Mouse (Mus musculus): ENCODE results near the gene Saysd1. TPM values are rescaled to one million over a fixed set of nuclear protein-coding genes. Genes with fewer than 3 reads are reported as not detected.

Gene Saysd1
- total RNA-seq, 2 experiments from 2014 or later, result 2.4 to 2.7 TPM

DNA sequence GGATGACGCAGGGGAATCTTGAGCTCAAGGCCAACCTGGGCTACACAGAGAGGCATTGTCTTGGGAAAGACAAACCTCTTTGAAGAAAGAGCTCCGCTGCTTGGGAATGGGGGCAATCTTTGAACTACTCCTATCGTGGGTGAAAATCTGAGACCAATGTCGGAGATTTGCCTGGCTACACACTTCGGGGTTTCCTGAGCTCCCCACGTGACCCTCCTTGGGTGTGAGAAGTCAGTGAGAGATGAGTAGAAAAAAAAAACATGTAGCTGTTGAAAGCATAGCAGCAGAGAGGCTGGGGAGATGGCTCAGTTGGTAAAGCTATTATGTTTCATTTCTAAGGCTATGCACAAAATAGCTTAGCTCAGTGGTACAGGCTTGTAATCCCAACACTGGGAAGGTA is 23.4 kb downstream of the Saysd1 start:
- intact Hi-C loops (cut with DNase I), result loop anchor here (1.0 kb wide), 1 partner anchor 143 kb away; no protein-coding TSS in a partner anchor
- no peak for DNase-seq (ENCODE audit: low spot score)

DNA sequence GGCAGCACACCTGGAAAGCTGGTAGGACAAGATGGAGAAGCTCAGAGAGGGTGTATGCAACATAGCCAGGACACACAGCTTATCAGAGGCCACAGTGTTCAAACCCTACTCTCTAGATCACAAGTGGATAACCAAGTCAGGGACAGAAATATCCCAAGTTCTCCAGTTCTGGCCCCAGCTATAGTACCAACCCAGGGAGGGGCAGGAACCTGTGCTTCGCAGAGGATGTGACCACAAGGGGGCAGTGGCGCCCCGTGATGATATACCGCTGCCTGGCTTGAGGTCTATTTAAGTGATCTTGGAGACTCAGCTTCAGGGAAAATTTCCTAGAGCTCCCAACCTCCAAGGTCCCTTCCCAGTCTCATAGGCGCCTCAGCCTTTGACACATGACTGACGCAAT is 24.4 kb downstream of the Saysd1 start:
- intact Hi-C loops (cut with DNase I), result loop anchor here (1.0 kb wide), 1 partner anchor 144 kb away; no protein-coding TSS in a partner anchor
- peak; percentile 56 for DNase-seq (ENCODE audit: low spot score)

DNA sequence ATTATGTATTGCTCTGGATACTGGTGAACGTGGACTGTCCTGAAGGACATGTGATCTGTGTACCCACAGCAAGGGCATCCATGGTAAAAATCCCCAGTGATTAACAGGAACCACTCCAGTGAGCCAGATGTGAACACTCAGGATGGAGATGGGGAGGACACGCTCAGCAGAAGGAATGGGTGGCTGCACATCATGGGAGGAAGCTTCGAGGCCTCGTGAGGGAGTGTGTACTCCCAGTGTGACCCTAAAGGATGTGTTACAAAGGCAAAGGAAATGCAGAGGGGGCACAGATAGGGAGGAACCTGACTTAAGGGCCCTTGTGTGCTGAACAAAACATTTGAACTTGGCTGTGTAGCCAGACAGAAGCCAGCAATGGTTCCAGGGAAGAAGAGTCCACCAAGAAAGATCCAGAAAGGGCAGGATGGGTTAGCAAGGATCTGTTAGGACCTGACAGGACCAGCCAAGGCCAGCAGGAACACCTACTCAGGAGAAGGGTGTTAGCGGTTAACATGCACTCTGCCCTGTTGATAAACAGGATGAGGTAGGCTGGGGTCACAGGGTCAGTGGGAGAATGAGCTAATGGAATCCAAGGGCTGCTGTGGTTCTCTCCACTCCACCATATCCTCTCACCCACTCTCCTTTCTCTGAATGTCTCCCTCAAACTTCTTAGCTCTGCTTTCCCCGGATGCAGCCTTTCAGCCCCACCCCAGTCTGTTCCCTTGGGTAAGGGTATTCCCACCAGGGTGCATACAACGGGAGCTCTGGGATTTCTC is 25.0 kb downstream of the Saysd1 start:
- DNase-seq (ENCODE audit: low spot score), result no peak
- intact Hi-C loops (cut with DNase I), result no loop called here

DNA sequence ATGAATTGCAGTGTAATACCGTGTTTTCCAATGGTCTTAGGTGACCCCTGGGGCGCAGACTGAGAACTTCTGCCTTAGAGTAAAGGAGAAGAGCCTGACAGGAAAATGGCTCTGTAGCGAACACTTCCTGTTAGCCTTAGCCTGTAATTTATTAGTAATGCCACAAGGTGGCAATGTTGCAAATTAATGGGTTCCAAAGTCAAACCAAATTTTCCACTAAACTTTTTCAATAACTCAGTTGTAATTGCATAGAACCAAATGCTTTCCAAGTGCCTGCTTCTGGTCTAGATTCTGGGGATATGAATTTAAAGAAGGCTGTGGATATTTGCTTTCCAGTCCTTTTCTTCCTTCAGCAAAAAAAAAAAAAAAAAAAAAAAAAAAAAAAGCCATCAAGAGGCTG is 26.1 kb downstream of the Saysd1 start:
- intact Hi-C loops (cut with DNase I), result no loop called here

DNA sequence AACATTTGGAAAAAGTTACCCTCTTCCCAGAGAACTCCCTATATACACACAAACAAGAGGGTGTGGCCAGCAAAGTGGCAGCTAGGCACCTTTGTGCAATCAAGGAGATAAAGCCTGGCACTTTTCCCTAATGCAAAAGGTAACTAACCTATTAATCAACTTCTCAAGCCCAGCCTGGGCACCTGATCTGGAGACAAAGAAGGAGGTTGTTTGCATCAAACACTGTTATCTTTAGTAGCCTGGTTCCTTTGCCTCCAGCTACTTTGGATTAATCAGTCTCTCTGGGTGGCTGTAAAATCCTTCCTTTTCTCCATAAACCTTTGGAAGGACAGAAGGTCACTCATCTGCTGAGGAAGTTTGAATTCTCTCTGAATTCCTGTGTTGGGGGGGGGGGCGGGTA is 27.4 kb downstream of the Saysd1 start:
- no peak for DNase-seq (ENCODE audit: low spot score)
- intact Hi-C loops (cut with DNase I), result no loop called here

More for the DNA sequence above, 26.1 kb downstream of the Saysd1 start:
- no peak for DNase-seq (ENCODE audit: low spot score)

DNA sequence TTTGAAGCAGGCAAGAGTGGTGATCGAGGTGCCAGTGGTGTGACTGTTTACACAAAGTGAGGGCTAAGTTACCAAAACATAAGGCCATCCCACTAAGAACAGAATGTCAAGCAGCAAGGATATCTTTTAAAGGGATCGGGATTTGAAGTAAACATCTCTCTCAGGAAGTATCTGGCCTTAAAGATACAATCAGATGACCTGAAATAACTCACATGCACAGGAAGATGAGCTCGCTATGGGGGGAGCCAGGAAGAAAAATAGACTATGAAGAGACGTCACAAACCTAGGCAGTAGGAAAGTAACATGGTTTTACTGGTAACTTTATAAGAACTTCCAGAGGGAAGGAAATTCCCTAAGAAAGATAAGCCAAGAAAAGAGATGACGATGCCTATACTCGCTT is 32.1 kb downstream of the Saysd1 start:
- DNase-seq (ENCODE audit: low spot score), result no peak
- intact Hi-C loops (cut with DNase I), result no loop called here

DNA sequence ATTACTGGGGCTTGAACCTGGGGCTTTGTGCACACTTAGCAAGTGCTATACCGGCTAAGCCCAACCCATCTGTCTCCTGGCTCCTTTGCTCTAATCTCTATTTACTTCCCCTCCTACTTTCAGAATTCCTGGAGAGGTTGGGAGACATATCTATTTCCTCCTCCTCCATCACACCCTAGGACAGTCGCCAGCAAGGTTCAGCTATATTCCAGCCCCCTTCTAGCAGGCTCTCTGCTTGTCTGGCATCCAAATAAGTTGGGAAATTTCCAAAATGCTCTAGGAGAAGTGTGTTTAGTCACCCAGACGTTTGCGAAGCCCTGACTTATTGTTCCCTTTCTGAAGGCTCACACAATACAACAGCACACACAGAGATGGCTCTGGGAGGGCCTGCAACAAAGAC is 35.1 kb downstream of the Saysd1 start:
- DNase-seq (ENCODE audit: low spot score), result no peak
- intact Hi-C loops (cut with DNase I), result no loop called here

DNA sequence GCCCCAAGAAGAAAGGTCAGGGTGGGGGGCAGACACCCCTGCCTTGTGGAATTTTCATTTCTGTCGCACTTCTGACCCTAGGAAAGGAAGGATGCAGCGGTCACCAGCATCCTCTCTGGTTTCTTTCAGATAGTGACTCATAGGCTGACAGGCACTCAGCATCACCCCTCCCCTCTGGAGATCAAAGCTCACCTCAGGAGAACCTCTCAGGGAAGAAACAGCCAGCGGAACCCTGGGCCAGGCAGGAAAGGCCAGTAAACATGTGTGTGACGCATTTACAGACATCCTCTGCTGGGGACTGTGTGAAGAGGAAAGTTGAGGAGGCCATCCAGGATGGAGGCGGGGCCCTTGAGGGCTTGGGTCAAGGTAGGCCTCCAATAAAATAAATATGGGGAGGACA is 40.3 kb downstream of the Saysd1 start:
- no peak for DNase-seq (ENCODE audit: low spot score)
- intact Hi-C loops (cut with DNase I), result no loop called here

DNA sequence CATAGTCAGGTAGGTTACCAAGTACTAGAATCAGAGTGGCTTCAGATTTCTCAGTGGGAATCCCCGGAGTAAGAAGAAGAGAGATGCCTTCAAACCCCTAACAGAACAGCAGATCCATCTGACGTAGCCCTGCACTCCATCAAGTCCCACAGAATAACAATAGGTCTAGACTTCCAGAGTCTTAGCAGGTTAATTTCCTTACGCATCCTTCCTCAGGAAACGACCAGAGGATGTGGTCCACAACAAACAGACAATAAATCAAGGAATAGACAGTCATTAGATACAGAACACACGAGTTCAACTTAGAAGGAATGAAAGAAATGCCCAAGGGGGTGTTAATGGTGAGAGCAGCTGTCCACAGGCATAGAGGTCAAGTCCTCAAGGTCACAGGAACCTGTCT is 43.4 kb downstream of the Saysd1 start:
- intact Hi-C loops (cut with DNase I), result no loop called here
- no peak for DNase-seq (ENCODE audit: low spot score)

DNA sequence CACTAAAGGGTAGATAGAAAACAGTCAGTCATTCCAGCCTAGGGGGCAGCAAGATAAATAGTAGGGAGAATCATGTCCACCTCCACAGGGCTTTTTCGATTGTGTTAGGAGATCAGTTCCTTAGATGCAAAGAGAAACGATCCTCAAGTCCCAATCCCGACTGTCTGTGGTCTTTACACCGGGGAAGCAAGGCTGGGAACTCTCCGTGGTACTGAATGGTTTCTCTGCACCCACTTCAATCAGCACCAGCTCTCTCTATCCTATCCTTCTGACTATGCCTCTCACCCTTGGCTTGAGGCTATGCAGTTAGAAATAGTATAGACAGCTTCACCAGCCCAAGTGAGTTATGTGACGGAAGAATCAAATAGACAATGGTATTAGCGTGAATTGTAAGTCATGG is 44.8 kb downstream of the Saysd1 start:
- DNase-seq (ENCODE audit: low spot score), result no peak

DNA sequence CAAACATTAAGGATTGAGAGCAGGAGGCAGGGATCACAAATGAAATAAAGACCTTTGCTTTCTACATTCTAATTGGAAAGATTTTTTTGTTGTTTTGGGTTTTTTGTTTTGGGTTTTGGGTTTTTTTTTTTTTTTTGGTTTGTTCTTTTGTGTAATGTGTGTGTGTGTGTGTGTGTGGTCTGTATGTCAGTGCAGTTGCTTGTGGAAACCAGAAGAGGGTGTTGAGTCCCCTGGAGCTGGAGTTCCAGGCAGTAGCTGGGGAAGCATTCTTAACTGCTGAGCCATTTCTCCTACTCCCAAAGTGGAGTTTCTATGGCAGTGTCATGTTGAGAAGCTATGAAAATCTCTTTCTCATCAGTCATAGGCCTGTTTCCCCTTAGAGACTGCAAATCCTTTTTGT is 54.0 kb downstream of the Saysd1 start:
- no peak for DNase-seq (ENCODE audit: low spot score)
- intact Hi-C loops (cut with DNase I), result loop anchor here (5.0 kb wide), 1 partner anchor 372 kb away; no protein-coding TSS in a partner anchor

More for the DNA sequence above, 44.8 kb downstream of the Saysd1 start:
- intact Hi-C loops (cut with DNase I), result no loop called here

DNA sequence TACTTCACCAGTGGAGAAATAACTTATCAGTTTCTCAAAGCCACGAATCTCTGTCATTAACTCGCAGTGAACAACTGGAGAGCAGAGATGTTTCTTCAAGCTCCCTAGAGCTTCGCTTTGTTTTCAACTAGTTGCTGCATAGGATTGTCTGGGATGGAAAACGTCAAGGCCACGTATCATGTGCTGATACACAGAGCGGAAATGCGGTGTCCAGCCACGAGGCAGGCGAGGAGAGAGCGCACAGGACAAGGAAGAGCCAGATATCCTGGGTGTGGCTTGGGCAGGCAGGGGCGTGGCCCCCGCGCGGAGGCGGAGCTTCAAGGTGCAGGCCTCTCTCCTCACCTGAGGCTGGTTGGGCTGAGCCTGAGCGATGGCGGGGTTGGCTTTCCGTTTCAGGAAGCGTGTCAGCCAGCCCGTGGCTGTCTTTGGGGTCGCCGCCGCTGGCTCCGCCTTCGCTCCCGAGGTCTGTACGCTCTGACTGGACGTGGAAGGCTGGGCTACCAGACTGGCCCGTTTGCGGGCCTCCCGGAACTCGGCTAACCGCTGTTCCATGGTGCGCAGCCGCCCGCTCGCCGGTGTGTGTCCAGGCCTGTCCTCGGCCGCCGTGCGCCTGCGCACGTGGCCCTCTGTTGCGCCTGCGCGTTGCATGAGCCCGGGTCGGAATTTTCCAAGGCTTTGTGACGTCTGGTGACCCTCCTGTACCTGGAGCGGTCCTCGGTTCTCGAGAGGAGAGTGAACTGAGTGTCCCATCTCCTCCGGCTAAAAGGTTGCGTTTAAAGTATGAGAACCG is 55.6 kb downstream of the Saysd1 start:
- peak; percentile 83 for DNase-seq (ENCODE audit: low spot score)
- intact Hi-C loops (cut with DNase I), result loop anchor here (5.0 kb wide), 1 partner anchor 370 kb away; no protein-coding TSS in a partner anchor

DNA sequence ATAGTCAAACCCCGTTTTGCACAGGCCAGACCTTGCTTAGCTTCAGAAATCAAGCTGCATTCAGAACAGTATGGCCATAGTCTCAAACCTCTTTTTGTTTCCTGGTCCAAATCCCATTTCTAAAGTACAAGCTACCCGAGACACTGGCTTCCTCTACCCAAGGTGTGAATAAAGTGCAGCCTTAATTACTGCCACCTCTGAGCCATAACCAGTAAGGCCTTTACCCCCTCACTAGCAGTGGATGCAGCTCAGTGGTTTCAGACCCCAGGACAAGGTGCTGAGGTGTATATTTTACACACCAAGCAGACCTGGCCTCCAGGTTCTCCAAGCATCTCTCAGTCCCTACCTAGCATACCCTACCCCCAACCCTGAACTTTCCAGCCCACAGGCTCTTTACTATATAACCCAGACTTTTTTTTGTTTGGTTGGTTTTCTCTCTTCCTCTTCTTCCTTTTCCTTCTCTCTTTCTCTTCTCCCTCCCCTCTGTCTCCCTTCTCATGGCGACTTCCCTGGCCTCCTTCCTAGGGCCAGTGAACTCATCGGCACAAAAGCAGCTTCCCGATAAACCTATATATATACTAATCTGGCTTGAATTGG is 56.3 kb downstream of the Saysd1 start:
- no peak for DNase-seq (ENCODE audit: low spot score)
- intact Hi-C loops (cut with DNase I), result loop anchor here (5.0 kb wide), 1 partner anchor 370 kb away; no protein-coding TSS in a partner anchor

DNA sequence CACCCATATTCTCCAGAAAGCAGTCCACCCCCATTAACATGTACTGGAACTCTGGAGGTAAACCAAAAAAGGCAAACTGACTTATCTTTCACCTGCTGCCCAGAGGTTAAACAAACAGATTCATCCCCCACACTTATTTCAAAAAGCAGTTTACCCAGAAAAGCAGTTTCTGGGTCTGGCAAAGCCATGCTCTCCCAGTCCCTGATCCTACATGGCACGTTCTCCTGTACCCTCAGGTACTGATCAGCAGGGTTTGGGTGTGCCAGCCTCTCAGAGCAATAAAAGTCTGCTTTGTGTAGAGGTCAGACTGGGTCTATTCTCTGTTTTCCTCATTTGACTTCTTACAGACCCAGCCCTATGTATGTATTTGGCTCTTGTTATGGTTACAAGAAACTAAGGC is 57.2 kb downstream of the Saysd1 start:
- no peak for DNase-seq (ENCODE audit: low spot score)
- intact Hi-C loops (cut with DNase I), result loop anchor here (5.0 kb wide), 1 partner anchor 369 kb away; no protein-coding TSS in a partner anchor

DNA sequence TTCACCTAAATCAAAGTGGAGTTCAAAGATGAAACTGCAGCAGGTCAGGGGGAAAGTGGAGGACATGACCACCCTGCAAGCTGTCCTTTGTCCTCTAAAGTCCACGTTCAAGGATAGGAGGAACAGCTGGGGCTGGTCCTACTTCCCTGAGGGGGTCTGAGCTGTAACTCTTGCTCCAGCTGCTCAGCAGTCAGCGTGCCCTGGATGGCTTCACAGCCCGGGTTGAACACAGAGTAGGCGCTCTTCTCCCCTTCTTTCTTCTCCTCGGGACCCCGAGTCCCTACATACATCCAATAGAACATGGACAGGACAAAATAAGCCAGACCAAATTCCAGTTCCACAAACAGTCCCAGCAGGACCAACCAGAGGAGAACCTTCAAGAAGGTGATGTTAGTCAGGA is 61.2 kb downstream of the Saysd1 start:
- intact Hi-C loops (cut with DNase I), result no loop called here
- DNase-seq (ENCODE audit: low spot score), result no peak

DNA sequence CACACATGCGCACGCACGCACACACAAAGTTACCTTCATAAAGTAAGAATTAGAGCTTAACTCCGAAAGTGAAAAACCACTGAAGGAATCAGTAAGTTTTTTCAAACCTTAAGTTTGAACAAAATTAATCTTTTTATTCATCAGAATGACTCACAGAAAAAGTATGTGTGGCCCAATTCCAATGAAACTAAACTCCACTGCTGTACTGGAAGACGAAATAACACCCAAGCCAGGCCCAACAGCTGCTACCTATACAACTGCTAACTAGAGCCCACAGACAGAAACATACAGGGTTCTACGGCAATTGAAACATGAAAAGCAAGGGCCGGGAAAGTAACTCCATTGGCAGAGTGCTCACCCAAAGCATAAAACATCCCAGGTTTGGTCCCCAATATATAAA is 62.8 kb downstream of the Saysd1 start:
- no peak for DNase-seq (ENCODE audit: low spot score)
- intact Hi-C loops (cut with DNase I), result no loop called here

DNA sequence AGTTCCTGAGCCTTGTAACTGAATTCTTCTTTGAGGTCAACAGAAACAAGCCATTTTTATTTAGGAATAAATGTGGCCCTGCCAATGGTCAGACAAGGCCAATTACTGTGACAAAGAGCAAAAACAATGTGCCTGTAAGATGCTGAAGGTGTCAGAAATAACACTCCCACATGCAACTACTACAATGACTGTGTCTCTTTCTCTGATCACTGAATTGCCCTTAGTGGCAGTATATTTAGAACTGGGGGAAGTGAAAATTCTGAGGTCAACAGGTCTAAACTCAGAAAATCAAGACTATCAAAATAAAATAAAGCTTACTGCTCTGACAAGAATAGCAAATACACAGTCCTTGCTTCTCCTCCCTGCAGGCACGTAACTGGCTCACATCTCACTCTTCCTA is 63.6 kb downstream of the Saysd1 start:
- DNase-seq (ENCODE audit: low spot score), result no peak
- intact Hi-C loops (cut with DNase I), result no loop called here

DNA sequence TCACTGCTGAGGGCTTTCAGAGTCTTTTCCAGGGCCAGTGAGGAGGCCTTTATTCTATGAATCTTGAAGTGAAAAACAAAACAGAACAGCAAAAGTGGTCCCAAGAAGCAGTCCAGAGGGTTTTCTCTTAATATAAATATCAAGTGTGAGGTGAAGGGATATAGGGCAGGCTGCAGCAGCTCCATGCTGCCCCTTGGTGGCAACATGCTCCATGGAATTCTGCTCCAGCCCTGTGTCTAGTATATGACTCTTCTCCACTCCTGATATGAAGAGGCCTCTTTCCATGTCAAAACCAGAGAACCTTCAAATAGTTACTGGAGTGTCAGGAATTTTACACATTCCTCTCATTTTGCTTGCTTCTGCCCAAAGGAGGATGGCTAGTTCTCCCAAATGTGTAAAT is 67.7 kb downstream of the Saysd1 start:
- DNase-seq (ENCODE audit: low spot score), result no peak
- intact Hi-C loops (cut with DNase I), result loop anchor here (1.0 kb wide), 1 partner anchor 188 kb away; no protein-coding TSS in a partner anchor

DNA sequence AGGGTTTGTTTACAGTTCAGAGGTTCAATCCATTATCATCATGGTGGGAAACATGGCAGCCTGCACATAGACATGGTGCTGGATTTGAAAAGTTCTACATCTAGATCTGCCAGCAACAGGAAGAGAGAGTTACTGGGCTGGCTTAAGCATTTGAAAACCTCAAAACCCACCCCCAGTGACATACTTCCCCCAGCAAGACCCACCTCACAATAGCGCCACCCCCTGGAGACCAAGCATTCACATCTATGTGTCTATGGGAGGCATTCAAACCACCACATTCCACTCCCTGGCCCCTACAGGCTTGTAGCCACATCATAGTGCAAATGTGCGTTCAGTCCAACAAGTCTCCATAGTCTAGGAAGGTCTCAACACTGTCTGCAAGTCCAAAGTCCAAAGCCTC is 70.0 kb downstream of the Saysd1 start:
- DNase-seq (ENCODE audit: low spot score), result no peak
- intact Hi-C loops (cut with DNase I), result loop anchor here (5.0 kb wide), 1 partner anchor 81 kb away; no protein-coding TSS in a partner anchor

DNA sequence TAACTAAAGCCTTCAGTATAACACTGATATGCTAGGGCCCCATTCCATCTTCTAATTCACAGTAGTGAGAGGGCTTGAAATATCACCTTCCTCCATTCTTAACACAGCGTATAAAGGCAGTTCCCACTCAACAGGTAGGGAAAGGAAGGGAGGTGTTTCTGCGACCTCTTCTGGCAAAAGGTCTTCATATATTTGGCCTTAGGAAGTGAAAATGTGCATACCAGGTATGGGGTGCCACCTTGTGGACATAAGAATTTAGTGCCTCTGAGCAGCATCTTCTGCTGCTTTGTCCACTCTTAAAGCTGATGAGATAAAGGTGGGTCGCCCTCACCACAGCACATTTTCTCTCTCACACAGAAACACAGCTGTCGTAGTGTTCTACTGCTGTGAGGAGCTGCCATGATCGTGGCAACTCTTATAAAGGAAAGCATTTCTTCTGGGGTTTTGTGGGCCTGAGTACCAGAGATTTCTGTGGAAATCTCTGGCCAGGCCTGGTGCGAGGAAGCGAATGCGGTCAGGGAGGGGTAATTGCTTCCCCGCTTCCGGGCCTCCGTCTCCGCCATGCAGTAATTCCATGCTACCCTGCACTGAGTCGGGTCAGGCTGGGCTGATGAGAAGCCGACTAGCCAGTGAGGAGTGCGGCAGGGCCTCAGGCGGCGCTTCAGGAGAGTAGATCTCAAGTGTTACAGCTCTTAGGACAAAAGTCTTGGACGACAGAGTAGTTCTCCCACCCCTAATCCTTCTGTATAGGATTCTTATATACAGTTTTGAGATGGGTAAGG is 70.8 kb downstream of the Saysd1 start:
- DNase-seq (ENCODE audit: low spot score), result no peak

More for the DNA sequence above, 70.8 kb downstream of the Saysd1 start:
- intact Hi-C loops (cut with DNase I), result loop anchor here (1.0 to 5.0 kb wide), 4 partner anchors 80 to 361 kb away; no protein-coding TSS in a partner anchor

All from heart, postnatal 25 days (tissue).